Mouse (Mus musculus): ENCODE data around the gene Olfr729. TPM values are rescaled to one million over a fixed set of nuclear protein-coding genes. Genes with fewer than 3 reads are reported as not detected.

The Olfr729 gene
- polyA plus RNA-seq (2021; fragmentation: Nextera tagmentation), result not detected in 2 replicates
- long read RNA-seq, experiment 1, result 0 reads
- long read RNA-seq, experiment 2, result 0 reads

DNA sequence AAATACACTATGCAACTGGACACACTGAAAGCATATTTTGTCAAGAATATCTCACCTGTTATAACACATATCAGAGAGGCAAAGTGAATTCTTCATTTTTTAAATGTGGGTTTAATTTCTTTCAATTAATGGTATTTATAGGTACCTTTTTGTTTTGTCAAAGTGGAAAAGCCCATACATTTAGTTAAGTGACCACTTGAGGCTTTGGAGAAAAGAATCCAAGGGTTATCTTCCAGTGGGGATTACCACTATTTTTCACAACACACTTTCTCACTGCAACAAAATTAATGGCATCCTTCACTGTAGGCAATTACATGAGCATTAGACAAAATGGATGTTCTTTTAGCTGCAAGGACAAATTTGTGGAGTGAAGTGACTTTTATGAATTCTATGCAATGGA lies at the start of gene Olfr729:
TSS of gene Olfr729 (minus strand) at position 101 of the 400 bp plus-strand sequence.

DNA sequence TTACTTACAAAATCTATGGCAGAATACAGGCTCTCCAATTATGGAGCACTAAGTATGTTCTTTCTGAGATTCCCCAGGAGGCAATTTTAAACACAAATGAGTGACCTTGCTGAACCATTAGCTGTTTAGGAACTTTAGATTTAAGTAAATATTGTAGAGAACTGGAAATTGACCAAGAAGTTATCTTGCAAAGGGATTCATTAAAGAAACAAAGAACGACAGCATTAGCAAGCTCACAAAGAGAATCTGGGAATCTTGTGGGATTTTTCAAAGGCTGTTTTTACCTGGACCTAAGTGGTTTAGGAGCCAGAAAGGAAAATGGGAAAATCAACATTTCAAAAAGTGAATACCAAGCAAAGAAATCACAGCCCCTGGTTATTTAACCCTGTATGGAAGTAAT lies 35.4 kb upstream of the Olfr729 start, which contains the start of gene Olfr730:
TSS of gene Olfr730 (minus strand) at position 101 of the 400 bp plus-strand sequence.

DNA sequence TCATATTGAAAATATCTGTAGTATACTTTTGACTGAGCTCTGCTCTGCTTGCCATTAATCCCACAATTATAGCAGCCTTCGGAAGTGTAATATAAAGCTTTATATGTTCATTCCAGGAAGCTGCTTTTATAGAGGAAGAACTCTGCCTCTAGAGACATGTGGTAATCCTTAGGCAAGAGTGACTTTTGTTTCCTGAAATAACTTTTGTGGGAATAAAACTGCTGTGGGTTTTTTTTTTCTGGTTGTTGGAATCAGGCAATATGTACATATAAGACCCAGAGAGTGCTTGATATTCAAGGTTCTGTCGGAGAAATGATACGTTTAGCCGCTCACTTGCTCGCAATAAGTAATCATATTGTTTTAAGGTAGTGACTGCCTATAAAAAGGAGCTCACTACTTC lies 10.1 kb downstream of the Olfr729 start, which contains the start of gene Olfr728:
TSS of gene Olfr728 (minus strand) at position 101 of the 400 bp plus-strand sequence.

DNA sequence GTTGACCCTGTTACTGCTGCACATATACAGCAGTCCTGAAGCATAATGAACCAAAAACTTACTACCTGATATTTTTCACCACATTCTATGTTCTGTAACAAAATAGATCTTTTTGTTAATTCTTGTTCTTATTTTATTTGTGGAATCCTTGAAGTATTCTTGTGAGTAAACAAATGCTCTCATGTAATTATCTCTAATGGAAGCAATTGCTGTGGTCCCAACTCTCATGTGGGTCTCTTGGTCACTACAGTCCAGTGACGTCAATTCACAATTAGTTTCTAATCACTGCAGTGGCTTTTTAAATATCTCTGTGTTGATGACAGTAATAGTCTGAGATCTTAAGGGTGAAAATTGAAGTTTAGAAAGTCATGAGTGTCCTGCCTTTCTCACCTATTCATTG lies 29.8 kb downstream of the Olfr729 start, which contains the start of gene Olfr727:
TSS of gene Olfr727 (plus strand) at position 301 of the 400 bp plus-strand sequence.

Other genes with a start within 250 kb of the Olfr729 start
- not detected in 2 replicates for gene Olfr723, start 221.1 kb downstream of the Olfr729 start, polyA plus RNA-seq (2021; fragmentation: Nextera tagmentation)
- not detected in 2 replicates for gene Olfr724, start 189.6 kb downstream of the Olfr729 start, polyA plus RNA-seq (2021; fragmentation: Nextera tagmentation)
- not detected in 2 replicates for gene Olfr725, start 112.5 kb downstream of the Olfr729 start, polyA plus RNA-seq (2021; fragmentation: Nextera tagmentation)
- not detected in 2 replicates for gene Olfr726, start 62.0 kb downstream of the Olfr729 start, polyA plus RNA-seq (2021; fragmentation: Nextera tagmentation)
- not detected in 2 replicates for gene Olfr727, start 29.7 kb downstream of the Olfr729 start, polyA plus RNA-seq (2021; fragmentation: Nextera tagmentation)
- gene Olfr728, start 10.2 kb downstream of the Olfr729 start, polyA plus RNA-seq (2021; fragmentation: Nextera tagmentation), result not detected in 2 replicates
- not detected in 2 replicates for gene Olfr730, start 35.3 kb upstream of the Olfr729 start, polyA plus RNA-seq (2021; fragmentation: Nextera tagmentation)
- not detected in 2 replicates for gene Olfr731, start 89.0 kb upstream of the Olfr729 start, polyA plus RNA-seq (2021; fragmentation: Nextera tagmentation)
- not detected in 2 replicates for gene Olfr732, start 131.3 kb upstream of the Olfr729 start, polyA plus RNA-seq (2021; fragmentation: Nextera tagmentation)
- not detected in 2 replicates for gene Olfr733, start 148.6 kb upstream of the Olfr729 start, polyA plus RNA-seq (2021; fragmentation: Nextera tagmentation)
- not detected in 2 replicates for gene Olfr734, start 173.9 kb upstream of the Olfr729 start, polyA plus RNA-seq (2021; fragmentation: Nextera tagmentation)
- gene Olfr735, start 196.0 kb upstream of the Olfr729 start, polyA plus RNA-seq (2021; fragmentation: Nextera tagmentation), result not detected in 2 replicates
- not detected in 2 replicates for gene Tlr11, start 205.0 kb upstream of the Olfr729 start, polyA plus RNA-seq (2021; fragmentation: Nextera tagmentation)
- gene Olfr736, start 228.3 kb upstream of the Olfr729 start, polyA plus RNA-seq (2021; fragmentation: Nextera tagmentation), result not detected in 2 replicates